In genomic region chr1:60199006-60199405, GRCm38 (mm10) we compare ENCODE assay signal across 12 mouse cellular contexts.
"Had no signal": no experiment of that assay in that cellular context is flagged by ENCODE, and none has a peak within 500 bp of the region (broad histone marks: within the 10 kb centered on the region; RNA-seq: fewer than 3 reads in every experiment).

No protein-coding gene starts in this region.

- DNase-seq: kidney, adult 9 months; layer of hippocampus, adult 9-11 months; layer of hippocampus, postnatal 36 days; thymus, adult 2 months; thymus, postnatal 25 days had no signal

- H3K9ac ChIP-seq: limb, embryonic 15.5 days; liver, embryonic 12.5 days; lung, embryonic 15.5 days; midbrain, embryonic 13.5 days; neural tube, embryonic 12.5 days had no signal

- H3K4me1 ChIP-seq: limb, embryonic 15.5 days; liver, embryonic 12.5 days; lung, embryonic 15.5 days; neural tube, embryonic 12.5 days had no signal

- ATAC-seq: intestine, embryonic 16.5 days; liver, embryonic 12.5 days; midbrain, embryonic 13.5 days had no signal

- H3K4me2 ChIP-seq: limb, embryonic 15.5 days; liver, embryonic 12.5 days; lung, embryonic 15.5 days; midbrain, embryonic 13.5 days; neural tube, embryonic 12.5 days had no signal

- H3K9me3 ChIP-seq: limb, embryonic 15.5 days; liver, embryonic 12.5 days; lung, embryonic 15.5 days; neural tube, embryonic 12.5 days had no signal

- H3K27me3 ChIP-seq: limb, embryonic 15.5 days; liver, embryonic 12.5 days; lung, embryonic 15.5 days; midbrain, embryonic 13.5 days; neural tube, embryonic 12.5 days had no signal

- H3K27ac ChIP-seq: kidney, postnatal 0 days; limb, embryonic 15.5 days; liver, embryonic 12.5 days; lung, embryonic 15.5 days; midbrain, embryonic 13.5 days; neural tube, embryonic 12.5 days had no signal

- H3K4me3 ChIP-seq: limb, embryonic 15.5 days; liver, embryonic 12.5 days; lung, embryonic 15.5 days; midbrain, embryonic 13.5 days; neural tube, embryonic 12.5 days had no signal
